Mouse (Mus musculus) heart, adult 8-10 months (tissue): ENCODE data around the gene Dnm3. TPM values are rescaled to one million over a fixed set of nuclear protein-coding genes. Genes with fewer than 3 reads are reported as not detected.

Source experiments
- DNase-seq: peaks from one replicate; pipeline ENCODE4 v3.0.0; 2022; ENCODE audit warnings: low spot score
- microRNA-seq: library from miRNA; unstranded; fragments of <30 nt; microRNA quantifications from one replicate; pipeline ENCODE4 v1.2.0, GENCODE M21; 2022
- total RNA-seq, 4 experiments: library from RNA; stranded (reverse); gene quantifications; 2 replicates each; pipeline ENCODE4 v1.2.4; 2022

Dnm3 gene
- total RNA-seq, 4 experiments from 2014 or later = 2.6 to 4.6 (median 4.1) TPM

DNA sequence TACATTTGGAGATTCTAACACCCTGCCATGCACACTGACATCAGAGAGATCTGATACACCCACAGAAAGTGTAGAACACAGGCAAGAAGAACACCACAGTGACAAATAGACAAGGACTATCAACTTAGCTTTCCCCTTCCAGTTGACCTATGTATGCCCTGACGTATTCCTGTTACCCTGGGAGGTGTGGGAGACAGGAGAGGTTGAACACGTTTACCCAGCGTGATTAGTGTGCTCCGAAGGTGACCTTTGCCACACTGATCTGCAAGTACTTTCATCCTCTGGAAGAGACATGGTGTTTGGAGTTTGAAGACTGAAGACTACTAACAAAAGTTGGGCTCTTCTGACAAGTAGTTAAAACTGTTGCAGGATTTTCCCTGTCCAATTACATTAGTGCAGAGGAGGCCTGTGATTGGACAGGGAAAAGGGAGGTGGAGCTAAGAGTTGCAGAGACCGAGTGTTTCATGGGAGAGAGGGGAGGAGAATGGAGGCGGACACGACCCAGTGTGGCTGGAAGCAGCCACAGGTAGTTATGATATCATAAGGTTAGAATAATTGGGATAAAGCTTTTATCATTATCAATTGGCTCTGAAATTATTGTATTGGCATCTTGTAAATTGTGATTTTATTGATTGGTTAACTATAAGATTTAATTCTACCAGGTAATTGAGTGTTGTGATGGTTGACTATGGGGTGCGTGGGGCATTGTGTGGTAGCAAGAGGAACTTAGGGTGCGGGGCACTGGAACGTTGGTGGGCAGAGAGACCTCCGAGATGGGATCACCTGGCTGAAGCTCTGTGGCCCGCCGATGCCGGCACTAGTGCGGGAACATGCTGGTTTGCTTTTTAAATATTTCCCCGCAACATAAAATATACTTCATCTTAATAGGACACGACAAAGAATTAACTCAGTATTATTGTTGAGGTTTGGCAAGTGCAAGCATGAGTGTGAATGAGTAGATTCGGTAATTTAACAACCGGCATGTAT is 519.6 kb downstream of the Dnm3 start:
- DNase-seq = no peak

DNA sequence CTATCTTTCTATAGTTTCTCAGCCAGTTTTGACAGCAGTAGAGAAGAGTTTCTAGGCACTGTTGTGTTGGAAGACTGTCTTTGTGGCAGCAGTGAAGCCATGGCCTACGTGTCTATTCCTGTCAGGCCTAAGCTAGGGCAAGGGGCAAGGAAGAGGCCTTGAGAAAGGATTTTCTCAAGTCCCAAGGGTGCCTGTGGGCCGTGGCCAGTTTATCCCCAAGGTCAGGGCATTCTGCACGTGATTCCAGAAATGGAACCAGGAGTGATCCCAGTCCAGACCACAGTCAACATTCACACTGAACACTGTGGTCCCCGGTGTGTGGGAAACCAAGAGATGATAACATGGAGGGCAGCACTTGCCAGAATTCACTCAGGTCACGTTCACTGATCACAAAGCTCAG is 522.0 kb downstream of the Dnm3 start:
- no peak for DNase-seq

DNA sequence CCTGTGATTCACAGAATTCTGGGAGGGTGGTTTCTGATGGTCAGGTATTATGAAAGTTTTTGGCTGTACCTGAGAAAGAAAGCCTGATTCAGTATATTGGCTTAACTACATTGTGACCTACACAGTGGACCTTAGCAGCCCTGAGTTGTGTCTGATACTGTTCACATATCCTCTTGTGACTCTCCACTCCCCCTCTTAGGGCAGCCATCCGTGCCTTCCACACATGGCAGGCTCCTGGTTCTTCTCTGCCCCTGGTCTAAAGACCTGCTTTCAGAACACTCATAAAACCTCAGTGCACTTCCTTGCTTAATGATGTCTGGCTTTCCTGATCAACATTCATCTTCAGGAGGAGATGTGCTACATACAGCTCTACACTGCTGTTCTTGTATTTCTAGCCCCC is 525.2 kb downstream of the Dnm3 start:
- DNase-seq = no peak

DNA sequence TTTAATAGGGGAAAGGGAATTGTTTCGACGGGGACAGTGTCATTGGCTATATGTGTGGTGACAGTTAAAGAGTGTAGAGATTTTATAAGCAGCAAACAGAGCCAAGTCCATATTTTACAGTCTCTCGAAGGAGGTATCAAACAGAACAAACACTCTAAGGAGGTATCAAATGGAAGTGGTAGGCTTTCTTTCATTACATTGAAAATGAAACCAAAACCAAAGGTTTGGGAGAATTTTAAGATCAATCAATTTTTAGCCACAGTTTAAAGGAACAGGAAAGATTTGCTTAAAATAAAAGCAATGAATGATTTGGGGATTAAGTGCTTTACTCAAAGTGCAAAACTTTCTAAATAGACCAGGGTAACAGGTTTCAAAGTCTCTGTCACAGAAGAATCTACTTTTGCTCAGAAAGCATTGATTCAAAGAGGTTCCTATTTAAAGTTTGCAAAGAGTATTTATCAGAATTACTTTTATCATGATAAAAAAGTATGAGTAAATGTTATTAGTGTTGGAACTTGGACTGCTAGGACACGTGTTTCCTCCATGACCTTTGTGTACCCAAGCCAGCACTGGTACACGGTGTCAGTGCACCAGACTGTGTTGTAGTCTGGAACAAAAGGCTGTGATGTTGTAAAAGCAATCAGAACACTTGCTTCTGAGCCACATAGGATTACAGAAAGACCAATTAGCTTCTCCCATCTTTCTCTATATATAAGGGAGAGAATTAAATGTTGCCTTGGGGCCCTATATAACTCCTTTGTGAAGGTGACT is 526.6 kb downstream of the Dnm3 start:
- DNase-seq = no peak

DNA sequence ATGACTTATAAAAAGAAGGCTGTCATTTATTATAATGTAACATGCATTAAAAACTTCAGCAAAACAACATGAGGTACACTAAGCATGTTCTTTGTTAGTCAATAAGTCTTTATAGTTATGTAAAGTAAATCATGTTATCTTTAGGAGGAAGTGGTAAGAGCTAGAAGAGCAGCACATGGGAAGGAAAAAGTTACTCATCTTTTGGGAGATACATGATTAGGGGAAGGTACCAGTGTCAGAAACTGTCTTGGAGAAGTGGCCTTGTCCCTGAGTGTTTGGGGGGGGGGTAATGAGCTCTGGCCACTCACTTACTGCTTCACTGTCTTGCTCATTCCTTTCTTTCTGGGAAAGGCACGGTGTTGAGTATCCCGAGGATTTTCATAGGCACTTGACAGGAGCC is 535.8 kb downstream of the Dnm3 start:
- DNase-seq = no peak

Small RNA genes lying within 50 kb of the gene (microRNA-seq; reads per million reads assigned to microRNA genes)
- gene Mir199a-2 = 4.8 reads per million, percentile 11 among the genes with 10 or more reads in this experiment
- gene Mir214 = 1,776 reads per million, percentile 86 among the genes with 10 or more reads in this experiment

Other genes starting within 250 kb of the Dnm3 start
- gene Mettl13, start 70.5 kb upstream of the Dnm3 start, total RNA-seq = 1 to 10 TPM; 4.5 to 6.7 (median 5.6) TPM
- gene Vamp4, start 92.5 kb upstream of the Dnm3 start, total RNA-seq = 10 to 100 TPM; 20.9 to 25.3 (median 24.1) TPM
- 1 to 10 TPM; 2.8 to 3.9 (median 3.4) TPM for gene Myoc, start 161.1 kb upstream of the Dnm3 start, total RNA-seq
- gene Myocos, start 180.2 kb upstream of the Dnm3 start, total RNA-seq = not detected